Mouse (Mus musculus) stomach, embryonic 14.5 days (tissue): ENCODE data around the gene Itpr2. TPM values are rescaled to one million over a fixed set of nuclear protein-coding genes. Genes with fewer than 3 reads are reported as not detected.

Experiments used
- ATAC-seq: fragments of 200-750 bp; cut with Nextera tagmentation; 2 replicates; pipeline ENCODE4 v1.8.0; 2017; ENCODE audit warnings: low read depth, moderate TSS enrichment; ENCODE audit not compliant: insufficient number of reproducible peaks, insufficient read depth, low FRiP score
- H3K27ac ChIP-seq: fragments of 300-500 bp; sonication (generic); 2 replicates; pipeline ENCODE4 v1.5.1; 2014; ENCODE audit warnings: mild to moderate bottlenecking, low read length, moderate library complexity, mixed read lengths
- H3K27me3 ChIP-seq: fragments of 300-500 bp; sonication (generic); 2 replicates; pipeline ENCODE4 v1.6.1; 2014; ENCODE audit warnings: low read length, control low read depth, mixed read lengths; ENCODE audit not compliant: control insufficient read depth, insufficient read depth
- H3K36me3 ChIP-seq: fragments of 300-500 bp; sonication (generic); 2 replicates; pipeline ENCODE4 v1.6.1; 2014; ENCODE audit warnings: mild to moderate bottlenecking, control low read depth, low read length, moderate library complexity, mixed read lengths; ENCODE audit not compliant: control insufficient read depth, insufficient read depth
- H3K4me1 ChIP-seq: fragments of 300-500 bp; sonication (generic); 2 replicates; pipeline ENCODE4 v1.6.1; 2014; ENCODE audit warnings: low read length, control low read depth, mixed read lengths; ENCODE audit not compliant: control insufficient read depth, insufficient read depth
- H3K4me2 ChIP-seq: fragments of 300-500 bp; sonication (generic); replicated peaks from 2 replicates; pipeline ENCODE4 v1.6.1; 2014; ENCODE audit warnings: low read depth, low read length, control low read depth
- H3K4me3 ChIP-seq: fragments of 300-500 bp; sonication (generic); 2 replicates; pipeline ENCODE4 v1.5.1; 2014; ENCODE audit warnings: low read depth, low read length, control low read depth
- H3K9ac ChIP-seq: fragments of 300-500 bp; sonication (generic); replicated peaks from 2 replicates; pipeline ENCODE4 v1.6.1; 2014; ENCODE audit warnings: low read depth, mild to moderate bottlenecking, control low read depth, low read length, moderate library complexity, mixed read lengths
- H3K9me3 ChIP-seq: fragments of 300-500 bp; sonication (generic); 2 replicates; pipeline ENCODE4 v1.6.1; 2016; ENCODE audit warnings: low read depth, low read length, control low read depth; ENCODE audit not compliant: control insufficient read depth
- WGBS: fragments of 180-500 bp; shearing (Covaris S2); extraction: QIAGEN DNeasy Blood & Tissue Kit; methylation state at CpG from one replicate; pipeline ENCODE4 v1.1.7; 2014; 5-methylcytosine and 5-hydroxymethylcytosine counted together
- polyA plus RNA-seq: library from polyadenylated mRNA; unstranded; fragments of >200 nt; fragmentation: Nextera tagmentation; extraction: Ambion mirVana; gene quantifications from 2 replicates; pipeline ENCODE4 v1.2.1, GENCODE M21; 2014

Itpr2 gene
- polyA plus RNA-seq, 1 experiment from 2014 or later, result 10.0 TPM

DNA sequence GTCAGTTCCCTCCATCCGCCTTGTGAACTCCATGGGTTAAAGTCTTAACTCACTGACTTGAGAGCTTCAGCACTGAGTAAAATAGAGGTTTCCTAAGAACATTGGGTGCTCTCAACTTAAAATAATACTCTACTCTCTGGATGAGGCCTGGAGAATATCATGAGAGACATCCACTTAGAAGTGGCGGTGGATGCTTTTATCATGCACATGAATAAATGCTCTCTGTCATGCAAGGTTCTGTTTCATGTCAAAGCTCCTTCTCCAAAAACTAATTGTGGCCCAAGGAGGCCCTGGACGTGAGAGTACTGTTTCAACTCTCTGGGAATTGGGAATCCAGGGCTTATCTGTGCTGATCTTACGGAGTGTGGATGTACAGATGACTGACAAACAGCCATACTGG is 35.1 kb upstream of the Itpr2 start:
- H3K9ac ChIP-seq, result no peak overlapping the region
- peak overlapping the region; percentile 28; the same call in 1 of the 2 replicates for H3K27ac ChIP-seq
- no peak overlapping the region for H3K4me2 ChIP-seq
- 55% methylated on average over 4 of the region's 4 CpGs for WGBS
- no peak overlapping the region for H3K4me3 ChIP-seq
- no peaks in the 10 kb centered on the region for H3K36me3 ChIP-seq
- H3K4me1 ChIP-seq, result 0 out of 2 replicates have a peak, but pooled peaks cover 5% of the 10 kb centered on the region
- no peaks in the 10 kb centered on the region for H3K27me3 ChIP-seq
- ATAC-seq, result peak; percentile 49; the same call in 1 of the 2 replicates
- H3K9me3 ChIP-seq, result no peaks in the 10 kb centered on the region

DNA sequence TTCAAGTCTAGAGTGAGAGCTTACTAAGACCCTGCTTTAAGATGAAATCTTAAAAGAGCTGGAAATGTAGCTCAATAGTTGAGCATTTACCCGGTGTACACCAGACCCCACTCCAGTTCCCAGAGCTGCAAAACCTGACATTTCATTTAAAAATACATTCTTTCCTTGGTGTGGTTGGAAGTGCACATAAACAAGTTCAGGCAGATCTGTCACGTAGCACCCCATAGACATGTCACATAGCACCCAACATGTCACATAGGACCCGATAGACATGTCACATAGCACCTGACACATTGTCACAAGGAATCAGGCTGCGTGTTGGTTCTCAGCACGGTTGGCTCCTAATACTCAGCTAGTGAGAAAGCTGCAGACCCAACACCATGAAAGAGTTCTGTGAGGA is 33.5 kb upstream of the Itpr2 start:
- Histone ChIP-seq H3K4me2 (no peak overlapping the region), H3K36me3 (no peaks in the 10 kb centered on the region), H3K27ac (no peak overlapping the region), H3K4me3 (no peak overlapping the region), H3K9ac (no peak overlapping the region), H3K4me1 (0 out of 2 replicates have a peak, but pooled peaks cover 7% of the 10 kb centered on the region), H3K27me3 (no peaks in the 10 kb centered on the region), H3K9me3 (no peaks in the 10 kb centered on the region)
- 89% methylated on average over 5 of the region's 5 CpGs for WGBS
- no peak for ATAC-seq

DNA sequence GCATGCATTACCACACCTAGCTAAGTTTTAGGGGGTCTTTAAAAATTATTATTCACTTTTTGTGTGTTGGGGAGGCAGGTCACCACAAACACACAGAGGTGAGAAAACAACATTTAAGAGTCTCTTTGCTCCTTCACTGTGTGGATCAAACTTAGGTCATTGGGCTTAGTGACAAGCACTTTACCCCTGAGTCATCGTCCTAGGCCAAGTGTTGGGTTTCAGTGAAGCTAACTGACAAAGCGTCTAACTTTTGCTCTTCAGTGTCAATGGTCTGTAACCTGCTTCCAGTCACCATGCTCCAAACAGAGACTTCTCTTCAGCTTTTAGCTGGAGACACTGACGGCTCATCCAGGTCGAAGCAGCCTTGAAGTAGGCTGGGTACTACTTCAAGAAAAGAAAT is 31.1 kb upstream of the Itpr2 start:
- no peaks in the 10 kb centered on the region for H3K36me3 ChIP-seq
- no peak overlapping the region for H3K4me3 ChIP-seq
- H3K9ac ChIP-seq, result no peak overlapping the region
- no peaks in the 10 kb centered on the region for H3K9me3 ChIP-seq
- ATAC-seq, result no peak
- H3K4me2 ChIP-seq, result no peak overlapping the region
- 87% methylated on average over 4 of the region's 4 CpGs for WGBS
- H3K4me1 ChIP-seq, result 0 out of 2 replicates have a peak, but pooled peaks cover 7% of the 10 kb centered on the region
- no peak overlapping the region for H3K27ac ChIP-seq
- no peaks in the 10 kb centered on the region for H3K27me3 ChIP-seq

DNA sequence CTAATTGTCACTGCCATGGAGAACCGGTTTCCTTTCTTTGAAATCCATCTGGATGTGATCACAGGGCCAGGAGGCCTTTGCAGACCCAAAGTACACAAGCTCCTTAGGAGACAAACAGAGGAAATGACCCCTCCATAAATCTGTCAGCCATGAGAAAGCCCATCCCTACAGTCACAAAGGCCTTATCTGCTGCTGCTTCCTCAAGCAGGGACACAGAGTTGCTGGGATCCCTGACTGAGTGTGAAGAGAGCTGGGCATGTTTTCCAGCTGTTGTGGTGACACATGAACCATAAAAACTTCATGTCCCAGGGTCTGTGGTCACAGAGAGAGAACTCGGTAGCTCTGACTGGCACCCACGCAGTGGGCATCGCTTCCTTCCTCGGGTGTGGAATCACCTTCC is 28.7 kb upstream of the Itpr2 start:
- WGBS, result 28% methylated on average over 5 of the region's 5 CpGs
- H3K4me2 ChIP-seq, result no peak overlapping the region
- no peak overlapping the region for H3K4me3 ChIP-seq
- no peak overlapping the region for H3K9ac ChIP-seq
- H3K9me3 ChIP-seq, result no peaks in the 10 kb centered on the region
- no peaks in the 10 kb centered on the region for H3K36me3 ChIP-seq
- 0 out of 2 replicates have a peak, but pooled peaks cover 2% of the 10 kb centered on the region for H3K4me1 ChIP-seq
- ATAC-seq, result peak; percentile 46; the same call in 1 of the 2 replicates
- no peaks in the 10 kb centered on the region for H3K27me3 ChIP-seq
- H3K27ac ChIP-seq, result 0 out of 2 replicates have a peak overlapping the region, but pooled peaks have one; percentile 48

DNA sequence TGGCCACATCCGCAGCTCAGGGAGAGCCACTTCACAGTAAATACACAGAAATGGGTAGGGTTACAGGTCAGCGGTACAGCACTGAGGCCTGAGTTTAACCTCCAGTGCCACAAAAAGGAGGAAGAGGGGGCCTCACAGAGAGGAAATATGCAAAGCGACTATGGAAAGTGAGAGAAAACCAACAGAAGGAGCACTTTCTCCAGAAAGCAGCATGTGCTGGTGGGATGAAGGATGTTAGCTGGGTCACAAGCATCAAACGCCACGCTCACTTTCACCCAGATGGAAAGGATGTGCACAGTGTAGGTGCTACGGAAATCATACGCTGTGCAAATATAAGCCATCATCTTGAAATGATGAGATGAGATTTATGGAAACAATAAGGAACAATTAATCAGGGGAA is 28.3 kb upstream of the Itpr2 start:
- Histone ChIP-seq H3K9ac (no peak overlapping the region), H3K4me1 (0 out of 2 replicates have a peak, but pooled peaks cover 2% of the 10 kb centered on the region), H3K27me3 (no peaks in the 10 kb centered on the region), H3K27ac (no peak overlapping the region), H3K9me3 (no peaks in the 10 kb centered on the region), H3K4me3 (no peak overlapping the region), H3K36me3 (no peaks in the 10 kb centered on the region), H3K4me2 (no peak overlapping the region)
- peak; percentile 33; the same call in 1 of the 2 replicates for ATAC-seq
- 30% methylated on average over 7 of the region's 7 CpGs for WGBS

DNA sequence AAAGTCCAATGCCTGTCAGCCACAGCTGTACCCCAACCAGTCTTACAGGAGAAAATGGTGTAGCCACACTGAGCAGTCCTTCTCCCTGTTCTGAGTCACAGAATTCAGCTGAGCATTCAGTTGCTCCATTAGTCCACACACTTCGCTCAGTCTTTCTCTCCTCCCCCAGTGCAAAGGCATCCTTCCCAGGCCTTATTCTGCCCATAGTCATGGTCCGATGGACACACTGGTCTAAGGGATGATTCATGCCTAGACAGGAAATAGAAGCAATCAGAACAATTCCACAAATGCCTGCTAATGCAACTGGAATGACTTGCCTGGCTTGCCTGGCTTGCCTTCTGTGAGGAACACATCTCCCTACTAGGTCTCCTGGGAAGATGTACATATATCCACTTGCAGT is 25.5 kb upstream of the Itpr2 start:
- no peak overlapping the region for H3K4me2 ChIP-seq
- H3K4me1 ChIP-seq, result 0 out of 2 replicates have a peak, but pooled peaks cover 2% of the 10 kb centered on the region
- no peak overlapping the region for H3K9ac ChIP-seq
- H3K9me3 ChIP-seq, result peaks cover 4% of the 10 kb centered on the region
- no peaks in the 10 kb centered on the region for H3K36me3 ChIP-seq
- ATAC-seq, result no peak
- H3K27me3 ChIP-seq, result no peaks in the 10 kb centered on the region
- 92% methylated on average over 2 of the region's 2 CpGs for WGBS
- no peak overlapping the region for H3K27ac ChIP-seq
- no peak overlapping the region for H3K4me3 ChIP-seq

DNA sequence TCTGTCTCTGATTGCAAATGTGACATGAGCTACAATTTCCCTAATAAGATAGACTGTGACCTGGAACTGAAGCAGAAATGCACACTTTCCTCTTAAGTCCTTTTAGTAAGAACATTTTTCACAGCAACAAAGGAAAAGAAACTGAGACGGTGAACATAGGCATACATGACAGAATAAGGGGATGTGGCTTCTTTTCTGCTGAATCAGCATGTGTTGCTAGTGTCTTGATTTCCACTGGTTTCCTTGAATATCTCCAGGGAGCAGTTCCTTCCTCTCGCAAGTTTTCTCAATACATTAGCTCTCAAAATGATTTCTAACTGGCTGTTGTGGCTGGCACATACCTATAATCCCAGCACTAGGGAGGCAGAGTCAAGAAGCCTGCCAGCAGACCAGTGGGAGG is 23.5 kb upstream of the Itpr2 start:
- H3K9me3 ChIP-seq, result peaks cover 4% of the 10 kb centered on the region
- ATAC-seq, result no peak
- H3K27ac ChIP-seq, result no peak overlapping the region
- no peaks in the 10 kb centered on the region for H3K27me3 ChIP-seq
- no peak overlapping the region for H3K4me3 ChIP-seq
- no peak overlapping the region for H3K9ac ChIP-seq
- H3K4me2 ChIP-seq, result no peak overlapping the region
- no peaks in the 10 kb centered on the region for H3K36me3 ChIP-seq
- no peaks in the 10 kb centered on the region for H3K4me1 ChIP-seq
- 87% methylated on average over 2 of the region's 2 CpGs for WGBS

DNA sequence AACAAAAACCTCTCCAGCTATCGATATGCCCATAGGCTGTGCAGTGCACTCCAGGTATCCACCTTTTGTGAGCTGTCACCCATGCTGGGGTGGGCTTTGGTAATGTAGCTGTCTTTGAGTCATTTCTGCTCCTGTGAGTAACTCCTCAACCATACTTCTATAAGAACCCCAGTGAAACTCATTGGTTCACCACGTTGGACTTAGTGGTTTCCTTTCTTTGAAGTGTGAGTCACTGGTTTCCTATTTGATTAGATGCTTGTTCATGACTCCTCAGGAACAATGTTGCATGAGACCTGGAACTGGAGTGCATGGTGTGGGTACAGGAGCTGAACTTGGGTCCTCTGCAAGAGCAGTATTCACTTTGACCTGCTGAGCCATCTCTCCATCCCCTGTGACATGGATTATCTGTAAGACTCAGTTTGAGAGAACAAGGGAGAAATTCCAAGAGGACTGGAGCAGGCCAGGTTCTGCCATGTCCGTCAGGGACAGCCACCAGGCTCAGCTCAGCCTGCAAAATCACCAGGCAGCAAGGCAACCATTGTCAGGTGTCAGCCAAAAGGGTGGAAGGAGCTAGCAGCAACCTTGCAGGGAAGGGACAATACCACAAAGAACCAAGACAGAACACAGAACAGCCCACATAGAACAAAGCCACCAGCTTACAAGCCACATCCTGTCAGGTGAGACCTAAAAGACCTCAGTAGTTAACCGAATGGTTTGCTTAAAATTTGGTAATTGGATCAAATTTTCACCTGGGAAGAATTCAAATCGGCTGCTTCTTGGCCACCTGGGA is 19.6 kb upstream of the Itpr2 start:
- 86% methylated on average over 5 of the region's 5 CpGs for WGBS
- H3K27me3 ChIP-seq, result no peaks in the 10 kb centered on the region
- H3K4me2 ChIP-seq, result no peak overlapping the region
- H3K4me1 ChIP-seq, result no peaks in the 10 kb centered on the region
- H3K27ac ChIP-seq, result no peak overlapping the region
- H3K4me3 ChIP-seq, result no peak overlapping the region
- no peaks in the 10 kb centered on the region for H3K36me3 ChIP-seq
- H3K9ac ChIP-seq, result no peak overlapping the region
- H3K9me3 ChIP-seq, result peaks cover 4% of the 10 kb centered on the region
- no peak for ATAC-seq
